Mouse (Mus musculus): ENCODE data around the gene Msantd3. TPM values are rescaled to one million over a fixed set of nuclear protein-coding genes. Genes with fewer than 3 reads are reported as not detected.

Msantd3 gene
- polyA plus RNA-seq, 1 experiment from 2014 or later, result 62.0 TPM

- Histone ChIP-seq H3K27ac (no peak overlapping the region), H3K4me1 (peaks cover 77% of the 10 kb centered on the region), H3K27me3 (no peaks in the 10 kb centered on the region), H3K4me2 (0 out of 2 replicates have a peak overlapping the region, but pooled peaks have one; percentile 77), H3K9ac (no peak overlapping the region), H3K9me3 (no peaks in the 10 kb centered on the region), H3K4me3 (replicated peaks) (no peak overlapping the region), H3K36me3 (replicated peaks) (no peaks in the 10 kb centered on the region)
- 65% methylated on average over 6 of the region's 6 CpGs for WGBS
- no peak for ATAC-seq (ENCODE audit: low FRiP score)
Observed at GRCm38 (mm10) chr4:48543071-48543865, 3.5 kb downstream of the Msantd3 start.

GRCm38 (mm10) chr4:48544141-48544540 lies 4.4 kb downstream of the Msantd3 start:
- ATAC-seq (ENCODE audit: low FRiP score), result no peak
- 79% methylated on average over 8 of the region's 8 CpGs for WGBS
- no peaks in the 10 kb centered on the region for H3K27me3 ChIP-seq
- H3K9ac ChIP-seq, result 0 out of 2 replicates have a peak overlapping the region, but pooled peaks have one; percentile 0
- no peaks in the 10 kb centered on the region for H3K36me3 ChIP-seq (replicated peaks)
- H3K4me2 ChIP-seq, result no peak overlapping the region
- no peak overlapping the region for H3K27ac ChIP-seq
- H3K4me1 ChIP-seq, result peaks cover 85% of the 10 kb centered on the region
- no peak overlapping the region for H3K4me3 ChIP-seq (replicated peaks)
- H3K9me3 ChIP-seq, result no peaks in the 10 kb centered on the region

- H3K9ac ChIP-seq, result 0 out of 2 replicates have a peak overlapping the region, but pooled peaks have one; percentile 17
- ATAC-seq (ENCODE audit: low FRiP score), result no peak
Observed at GRCm38 (mm10) chr4:48545966-48546365, 6.2 kb downstream of the Msantd3 start.

GRCm38 (mm10) chr4:48546568-48547496 lies 7.1 kb downstream of the Msantd3 start:
- peak; percentile 81 for ATAC-seq (ENCODE audit: low FRiP score)
- Histone ChIP-seq H3K4me3 (replicated peaks) (0 out of 2 replicates have a peak overlapping the region, but pooled peaks have one; percentile 10), H3K9ac (peak overlapping the region; percentile 51), H3K36me3 (replicated peaks) (peaks cover 3% of the 10 kb centered on the region; the same call in 1 of the 2 replicates), H3K27me3 (no peaks in the 10 kb centered on the region), H3K4me1 (peaks cover 79% of the 10 kb centered on the region), H3K9me3 (no peaks in the 10 kb centered on the region), H3K4me2 (peak overlapping the region; percentile 31), H3K27ac (peak overlapping the region; percentile 87)
- 12% methylated on average over 9 of the region's 9 CpGs for WGBS

More at GRCm38 (mm10) chr4:48545966-48546365, 6.2 kb downstream of the Msantd3 start:
- Histone ChIP-seq H3K4me1 (peaks cover 85% of the 10 kb centered on the region), H3K27me3 (no peaks in the 10 kb centered on the region), H3K27ac (peak overlapping the region; percentile 87; the same call in 1 of the 2 replicates), H3K4me2 (peak overlapping the region; percentile 31; the same call in 1 of the 2 replicates), H3K9me3 (no peaks in the 10 kb centered on the region), H3K36me3 (replicated peaks) (no peaks in the 10 kb centered on the region), H3K4me3 (replicated peaks) (no peak overlapping the region)
- 45% methylated on average over 12 of the region's 12 CpGs for WGBS

GRCm38 (mm10) chr4:48548393-48549045 lies 8.8 kb downstream of the Msantd3 start:
- H3K27ac ChIP-seq, result no peak overlapping the region
- no peak for ATAC-seq (ENCODE audit: low FRiP score)
- no peaks in the 10 kb centered on the region for H3K9me3 ChIP-seq
- 49% methylated on average over 6 of the region's 6 CpGs for WGBS
- no peak overlapping the region for H3K9ac ChIP-seq
- no peak overlapping the region for H3K4me3 ChIP-seq (replicated peaks)
- no peaks in the 10 kb centered on the region for H3K27me3 ChIP-seq
- H3K4me2 ChIP-seq, result no peak overlapping the region
- H3K4me1 ChIP-seq, result peaks cover 62% of the 10 kb centered on the region
- peaks cover 16% of the 10 kb centered on the region for H3K36me3 ChIP-seq (replicated peaks)

- Histone ChIP-seq H3K4me2 (no peak overlapping the region), H3K9ac (no peak overlapping the region), H3K36me3 (replicated peaks) (peaks cover 27% of the 10 kb centered on the region), H3K4me3 (replicated peaks) (no peak overlapping the region), H3K27ac (no peak overlapping the region), H3K9me3 (no peaks in the 10 kb centered on the region), H3K4me1 (peaks cover 50% of the 10 kb centered on the region), H3K27me3 (no peaks in the 10 kb centered on the region)
- ATAC-seq (ENCODE audit: low FRiP score), result no peak
- 86% methylated on average over 5 of the region's 5 CpGs for WGBS
Observed at GRCm38 (mm10) chr4:48549661-48550060, 9.9 kb downstream of the Msantd3 start.

GRCm38 (mm10) chr4:48552486-48553064 lies 12.8 kb downstream of the Msantd3 start:
- ATAC-seq (ENCODE audit: low FRiP score), result no peak
- 90% methylated on average over 27 of the region's 27 CpGs for WGBS
- no peaks in the 10 kb centered on the region for H3K9me3 ChIP-seq

GRCm38 (mm10) chr4:48554132-48554531 lies 14.4 kb downstream of the Msantd3 start:
- Histone ChIP-seq H3K36me3 (replicated peaks) (peaks cover 53% of the 10 kb centered on the region), H3K4me1 (peaks cover 9% of the 10 kb centered on the region), H3K4me3 (replicated peaks) (no peak overlapping the region), H3K9ac (no peak overlapping the region), H3K27me3 (no peaks in the 10 kb centered on the region), H3K4me2 (no peak overlapping the region), H3K9me3 (no peaks in the 10 kb centered on the region), H3K27ac (no peak overlapping the region)
- no peak for ATAC-seq (ENCODE audit: low FRiP score)
- WGBS, result 93% methylated on average over 7 of the region's 7 CpGs

More at GRCm38 (mm10) chr4:48552486-48553064, 12.8 kb downstream of the Msantd3 start:
- peaks cover 25% of the 10 kb centered on the region for H3K4me1 ChIP-seq
- H3K27ac ChIP-seq, result no peak overlapping the region
- H3K36me3 ChIP-seq (replicated peaks), result peaks cover 43% of the 10 kb centered on the region
- no peak overlapping the region for H3K9ac ChIP-seq
- H3K4me3 ChIP-seq (replicated peaks), result no peak overlapping the region
- no peak overlapping the region for H3K4me2 ChIP-seq
- H3K27me3 ChIP-seq, result no peaks in the 10 kb centered on the region

GRCm38 (mm10) chr4:48555729-48556128 lies 16.0 kb downstream of the Msantd3 start:
- Histone ChIP-seq H3K36me3 (replicated peaks) (peaks cover 65% of the 10 kb centered on the region), H3K4me1 (peaks cover 3% of the 10 kb centered on the region; the same call in 1 of the 2 replicates), H3K27ac (no peak overlapping the region), H3K9ac (no peak overlapping the region), H3K9me3 (no peaks in the 10 kb centered on the region), H3K4me2 (no peak overlapping the region), H3K27me3 (no peaks in the 10 kb centered on the region), H3K4me3 (replicated peaks) (no peak overlapping the region)
- 21% methylated on average over 3 of the region's 3 CpGs for WGBS
- ATAC-seq (ENCODE audit: low FRiP score), result no peak

GRCm38 (mm10) chr4:48559652-48560051 lies 19.9 kb downstream of the Msantd3 start:
- Histone ChIP-seq H3K36me3 (replicated peaks) (peaks cover 75% of the 10 kb centered on the region), H3K27ac (no peak overlapping the region), H3K9me3 (no peaks in the 10 kb centered on the region), H3K4me3 (replicated peaks) (no peak overlapping the region), H3K9ac (no peak overlapping the region), H3K4me1 (peaks cover 3% of the 10 kb centered on the region; the same call in 1 of the 2 replicates), H3K27me3 (no peaks in the 10 kb centered on the region), H3K4me2 (no peak overlapping the region)
- ATAC-seq (ENCODE audit: low FRiP score), result peak; percentile 13; the same call in 1 of the 2 replicates
- 89% methylated on average over 14 of the region's 14 CpGs for WGBS

GRCm38 (mm10) chr4:48561824-48562223 lies 22.1 kb downstream of the Msantd3 start:
- Histone ChIP-seq H3K27ac (no peak overlapping the region), H3K9me3 (no peaks in the 10 kb centered on the region), H3K4me2 (no peak overlapping the region), H3K9ac (no peak overlapping the region), H3K36me3 (replicated peaks) (peaks cover 64% of the 10 kb centered on the region), H3K4me1 (no peaks in the 10 kb centered on the region), H3K27me3 (no peaks in the 10 kb centered on the region), H3K4me3 (replicated peaks) (no peak overlapping the region)
- no peak for ATAC-seq (ENCODE audit: low FRiP score)
- WGBS, result 94% methylated on average over 8 of the region's 8 CpGs

Measured in forebrain, embryonic 12.5 days (tissue).